Mouse (Mus musculus) erythroblast, embryonic 14.5 days (primary cell): ENCODE measurements at regions not wholly inside any gene's neighbourhood (a gene's known extent, or its start where the extent isn't known, plus 50 kb on each side); places are given as distances from the start of the nearest gene placed in this dataset.

Experiments used
- GATA1 ChIP-seq: IDR thresholded peaks from 2 replicates; pipeline ENCODE4 v1.6.1; 2012; ENCODE audit warnings: low read length, inconsistent platforms, mixed read lengths
- TAL1 ChIP-seq: IDR thresholded peaks from 3 replicates; pipeline ENCODE4 v1.6.1; 2012; ENCODE audit warnings: low read length, inconsistent platforms, mixed read lengths

DNA sequence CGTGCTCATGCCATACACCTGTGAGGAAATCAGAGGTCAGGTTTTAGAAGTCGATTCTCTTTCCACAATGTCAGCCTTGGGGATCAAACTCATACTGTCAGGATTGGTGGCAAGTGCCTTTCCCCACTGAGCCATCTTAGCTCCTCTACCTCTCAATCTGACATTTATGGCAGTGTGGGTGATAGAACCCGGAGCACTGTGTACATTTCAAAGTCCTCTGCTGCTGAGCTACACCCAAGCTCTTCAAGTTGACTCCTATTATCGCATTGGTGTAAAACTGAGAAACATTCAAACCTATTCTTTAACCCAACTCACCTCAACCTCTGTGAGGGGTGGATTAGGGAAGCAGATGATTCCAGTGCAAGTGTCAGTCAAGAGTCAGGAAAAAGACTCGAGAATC is 435.9 kb upstream of the Auts2 start:
- TF ChIP-seq TAL1 (no peak), GATA1 (no peak)
